Mouse (Mus musculus) embryonic fibroblast, embryonic 13.5 days (primary cell): ENCODE measurements around the gene Slc2a10.

Source experiments
- CTCF ChIP-seq: IDR thresholded peaks from 2 replicates; pipeline ENCODE4 v1.5.1; 2011; ENCODE audit warnings: mild to moderate bottlenecking, control low read depth, low read length, moderate library complexity, borderline replicate concordance; ENCODE audit not compliant: insufficient read depth
- POLR2A ChIP-seq: IDR thresholded peaks from 2 replicates; pipeline ENCODE4 v1.6.1; 2011; ENCODE audit warnings: low read depth, mild to moderate bottlenecking, control low read depth, low read length, moderate library complexity

DNA sequence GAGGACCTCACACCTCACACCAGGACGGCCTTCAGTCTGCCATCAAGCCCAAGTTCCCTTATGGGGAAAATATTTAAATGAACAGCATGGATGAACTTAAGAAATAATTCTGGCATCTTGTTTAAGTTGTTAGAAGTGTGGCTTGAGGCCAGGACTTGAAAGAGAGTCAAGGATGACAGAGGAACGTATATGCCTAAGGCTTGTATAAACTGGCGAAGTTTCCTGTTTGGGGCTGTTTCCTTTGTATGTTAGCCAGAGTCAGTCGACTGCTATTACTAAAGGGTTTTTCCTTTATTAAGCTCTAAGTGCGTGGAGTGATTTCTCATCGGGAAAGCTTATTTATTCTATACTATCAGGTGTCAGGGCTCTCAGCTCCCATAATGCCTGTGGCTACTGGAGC lies 4.8 kb upstream of the Slc2a10 start:
- TF ChIP-seq CTCF (no peak), POLR2A (no peak)
